8 mouse cellular contexts compared by ENCODE assay signal in the genomic region with DNA sequence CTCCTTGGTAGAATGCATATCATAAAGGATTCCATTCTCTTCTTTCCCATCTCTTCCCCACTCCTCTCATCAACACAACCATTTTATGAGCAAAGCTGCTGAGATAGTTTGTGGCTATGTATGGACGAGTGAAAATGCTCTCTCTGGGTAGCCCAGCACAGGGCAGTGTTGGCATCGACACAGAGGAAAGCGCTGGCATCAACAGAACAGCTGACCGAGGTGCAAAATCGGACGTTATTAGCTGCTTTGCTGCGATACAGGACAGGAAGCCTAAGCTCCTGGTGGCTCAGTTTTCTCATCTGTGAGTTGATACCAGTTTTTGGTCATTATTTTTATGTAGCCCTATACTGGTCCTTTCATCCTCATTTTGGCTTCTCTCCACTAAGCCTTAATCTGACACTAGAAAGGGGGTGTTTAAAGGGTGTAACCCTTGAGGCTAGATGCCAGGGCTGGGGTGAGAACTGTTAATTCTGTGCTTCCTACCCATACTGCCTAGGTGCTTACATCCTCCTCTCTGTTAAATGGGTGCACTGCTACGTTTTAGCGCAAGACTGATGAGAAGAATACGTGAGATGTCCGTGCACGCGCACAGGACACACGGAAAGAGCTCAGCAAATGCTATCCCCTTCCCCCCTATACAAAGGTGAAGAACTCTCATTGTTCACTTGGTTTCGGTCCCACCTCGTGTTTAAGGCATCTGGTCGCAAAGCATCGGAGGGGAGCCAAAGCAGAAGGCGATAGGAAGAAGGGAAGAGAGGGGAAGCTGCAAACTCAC. TPM values are rescaled to one million over a fixed set of nuclear protein-coding genes. Genes with fewer than 3 reads are reported as not detected.
DNase-seq lines count a peak whose midpoint lies in the region; ATAC-seq and TF ChIP-seq lines count a peak whose summit lies in the region.

No protein-coding gene starts in this region.

- no peaks in the 10 kb centered on the region for H3K27me3 ChIP-seq in liver, adult 2 months (ENCODE audit: control insufficient read depth, insufficient read depth, low read length)
- H3K27me3 ChIP-seq in forebrain, postnatal 0 days (ENCODE audit: insufficient read depth, low read length) = no peaks in the 10 kb centered on the region
- peaks cover 20% of the 10 kb centered on the region for H3K27me3 ChIP-seq in liver, postnatal 0 days (ENCODE audit: insufficient read depth, low read length)

- peak overlapping the region; percentile 33; the same call in 1 of the 2 replicates for H3K4me3 ChIP-seq in liver, adult 2 months (ENCODE audit: insufficient read depth, low read depth, low read length)
- H3K4me3 ChIP-seq in forebrain, postnatal 0 days (ENCODE audit: low read depth, low read length) = peak overlapping the region; percentile 53
- peak overlapping the region; percentile 26 for H3K4me3 ChIP-seq in liver, postnatal 0 days (ENCODE audit: low read depth, low read length)

- no peak for TF ChIP-seq POLR2A in liver, adult 2 months (IDR thresholded peaks at IDR 0.05; ENCODE audit: extremely low read depth, insufficient read depth, low read length)

- DNase-seq in liver, adult 2 months (ENCODE audit: extremely low read depth, low read depth, low spot score) = no peak
- no peak for DNase-seq in liver
- DNase-seq in cerebellum, adult 8-10 months = peak; percentile 37
- no peak for DNase-seq in forebrain, postnatal 0 days
- DNase-seq in liver, postnatal 0 days = no peak
- DNase-seq in adrenal gland, postnatal 4 days (ENCODE audit: low spot score in 2 of 2) = no peak
- no peak for DNase-seq in yolk sac, embryonic 10.5 days (ENCODE audit: low spot score)
- no peak for DNase-seq in right cerebral cortex, postnatal 36 days (ENCODE audit: low spot score in 2 of 2)

- TF ChIP-seq CTCF in liver, adult 2 months (IDR thresholded peaks at IDR 0.05; ENCODE audit: low read depth, low read length) = no peak
- TF ChIP-seq CTCF in forebrain, postnatal 0 days (IDR thresholded peaks at IDR 0.05; ENCODE audit: low read depth) = no peak
- TF ChIP-seq CTCF in liver, postnatal 0 days (IDR thresholded peaks at IDR 0.05; ENCODE audit: low read depth) = no peak

- no peak overlapping the region for H3K9ac ChIP-seq in liver, adult 2 months (ENCODE audit: low read depth, low read length)
- peak overlapping the region; percentile 68 for H3K9ac ChIP-seq in forebrain, postnatal 0 days
- H3K9ac ChIP-seq in liver, postnatal 0 days (replicated peaks) = no peak overlapping the region

- no peaks in the 10 kb centered on the region for H3K9me3 ChIP-seq in forebrain, postnatal 0 days (ENCODE audit: low read length)
- H3K9me3 ChIP-seq in liver, postnatal 0 days (ENCODE audit: low read length) = no peaks in the 10 kb centered on the region

- no peaks in the 10 kb centered on the region for H3K36me3 ChIP-seq in liver, adult 2 months (ENCODE audit: control insufficient read depth, insufficient read depth, low read length)
- H3K36me3 ChIP-seq in forebrain, postnatal 0 days (ENCODE audit: insufficient read depth) = no peaks in the 10 kb centered on the region
- H3K36me3 ChIP-seq in liver, postnatal 0 days (replicated peaks; ENCODE audit: insufficient read depth, low read length) = no peaks in the 10 kb centered on the region

- H3K4me1 ChIP-seq in liver, adult 2 months (ENCODE audit: control insufficient read depth, insufficient read depth, low read length) = no peaks in the 10 kb centered on the region
- H3K4me1 ChIP-seq in forebrain, postnatal 0 days (ENCODE audit: insufficient read depth) = no peaks in the 10 kb centered on the region
- H3K4me1 ChIP-seq in liver, postnatal 0 days (ENCODE audit: insufficient read depth) = no peaks in the 10 kb centered on the region

- peak overlapping the region; percentile 53 for H3K4me2 ChIP-seq in forebrain, postnatal 0 days (ENCODE audit: low read depth)
- peak overlapping the region; percentile 47 for H3K4me2 ChIP-seq in liver, postnatal 0 days (ENCODE audit: low read depth, low read length)

- no peak for TF ChIP-seq EP300 in liver, postnatal 0 days (IDR thresholded peaks at IDR 0.05; ENCODE audit: low read depth)

- ATAC-seq in forebrain, postnatal 0 days = peak; percentile 50
- no peak for ATAC-seq in liver, postnatal 0 days

- 14% methylated on average over 19 of the region's 19 CpGs for WGBS in liver, adult 2 months
- WGBS in forebrain, postnatal 0 days = 25% methylated on average over 19 of the region's 19 CpGs
- WGBS in liver, postnatal 0 days (ENCODE audit: insufficient replicate concordance) = 28% methylated on average over 19 of the region's 19 CpGs

- no peaks in the 10 kb centered on the region for H3K79me2 ChIP-seq in liver, adult 2 months (ENCODE audit: control insufficient read depth, insufficient read depth, low read length)

- H3K27ac ChIP-seq in liver, adult 2 months (replicated peaks; ENCODE audit: insufficient read depth, low read depth, low read length) = no peak overlapping the region
- H3K27ac ChIP-seq in forebrain, postnatal 0 days (ENCODE audit: low read depth, low read length) = peak overlapping the region; percentile 94
- H3K27ac ChIP-seq in liver, postnatal 0 days (ENCODE audit: low read depth) = no peak overlapping the region

RNA-seq across cellular contexts. Expression of gene Zcchc18, which starts 0.6 kb away (rescaled TPM):
- total RNA-seq in liver, adult 2 months (2014; rRNA removed) = 0.20 TPM in 1 of 2 replicates, not detected in the other
- polyA plus RNA-seq in liver, adult 2 months (2012; rRNA removed) = 0.04 TPM in 1 of 2 replicates, not detected in the other
- 197 and 225 TPM in 2 replicates for total RNA-seq in forebrain, postnatal 0 days (2014; rRNA removed)
- 361 and 445 TPM in 2 replicates for polyA plus RNA-seq in forebrain, postnatal 0 days (2015; fragmentation: Nextera tagmentation; extraction: Ambion mirVana)
- 0.21 and 0.25 TPM in 2 replicates for polyA plus RNA-seq in liver, postnatal 0 days (2015; fragmentation: Nextera tagmentation; extraction: Ambion mirVana)
- total RNA-seq in adrenal gland, postnatal 4 days (2021) = 10 to 100 TPM; 17.9 to 20.8 TPM

RNA-seq across cellular contexts. Expression of gene Tmsb15b1, which starts 15.7 kb away (rescaled TPM):
- total RNA-seq in liver, adult 2 months (2014; rRNA removed) = 1.5 and 1.9 TPM in 2 replicates
- polyA plus RNA-seq in liver, adult 2 months (2012; rRNA removed) = 0.43 and 0.68 TPM in 2 replicates
- total RNA-seq in forebrain, postnatal 0 days (2014; rRNA removed) = 45.7 and 50.2 TPM in 2 replicates
- 66.3 and 83.7 TPM in 2 replicates for polyA plus RNA-seq in forebrain, postnatal 0 days (2015; fragmentation: Nextera tagmentation; extraction: Ambion mirVana)
- 8.7 and 9.1 TPM in 2 replicates for polyA plus RNA-seq in liver, postnatal 0 days (2015; fragmentation: Nextera tagmentation; extraction: Ambion mirVana)
- total RNA-seq in adrenal gland, postnatal 4 days (2021) = 1 to 10 TPM; 5.1 to 9.4 TPM

RNA-seq across cellular contexts. Expression of gene Tmsb15l, which starts 15.7 kb away (rescaled TPM):
- total RNA-seq in liver, adult 2 months (2014; rRNA removed) = 1.3 and 2.2 TPM in 2 replicates
- 0.12 and 0.21 TPM in 2 replicates for polyA plus RNA-seq in liver, adult 2 months (2012; rRNA removed)
- total RNA-seq in forebrain, postnatal 0 days (2014; rRNA removed) = 9.7 and 11.5 TPM in 2 replicates
- 8.7 and 12.7 TPM in 2 replicates for polyA plus RNA-seq in forebrain, postnatal 0 days (2015; fragmentation: Nextera tagmentation; extraction: Ambion mirVana)
- 0.45 and 1.3 TPM in 2 replicates for polyA plus RNA-seq in liver, postnatal 0 days (2015; fragmentation: Nextera tagmentation; extraction: Ambion mirVana)
- 1 to 10 TPM in 1 of 2 experiments, under 1 TPM in 1; 0.54 to 1.1 TPM for total RNA-seq in adrenal gland, postnatal 4 days (2021)

RNA-seq across cellular contexts. Expression of gene Tmsb15b2, which starts 17.1 kb away (rescaled TPM):
- total RNA-seq in liver, adult 2 months (2014; rRNA removed) = 1.4 TPM in 1 of 2 replicates, not detected in the other
- 0.51 TPM in 1 of 2 replicates, not detected in the other for polyA plus RNA-seq in liver, adult 2 months (2012; rRNA removed)
- 51.5 and 52.3 TPM in 2 replicates for total RNA-seq in forebrain, postnatal 0 days (2014; rRNA removed)
- polyA plus RNA-seq in forebrain, postnatal 0 days (2015; fragmentation: Nextera tagmentation; extraction: Ambion mirVana) = 107 and 157 TPM in 2 replicates
- 12.9 and 16.1 TPM in 2 replicates for polyA plus RNA-seq in liver, postnatal 0 days (2015; fragmentation: Nextera tagmentation; extraction: Ambion mirVana)
- total RNA-seq in adrenal gland, postnatal 4 days (2021) = 10 to 100 TPM; 25.1 to 35.1 TPM

RNA-seq across cellular contexts. Expression of gene Slc25a53, which starts 45.7 kb away (rescaled TPM):
- total RNA-seq in liver, adult 2 months (2014; rRNA removed) = 1.5 and 1.6 TPM in 2 replicates
- polyA plus RNA-seq in liver, adult 2 months (2012; rRNA removed) = 0.81 and 0.92 TPM in 2 replicates
- 18.7 and 48.5 TPM in 2 replicates for total RNA-seq in forebrain, postnatal 0 days (2014; rRNA removed)
- polyA plus RNA-seq in forebrain, postnatal 0 days (2015; fragmentation: Nextera tagmentation; extraction: Ambion mirVana) = 10.7 and 12.3 TPM in 2 replicates
- 2.0 and 2.5 TPM in 2 replicates for polyA plus RNA-seq in liver, postnatal 0 days (2015; fragmentation: Nextera tagmentation; extraction: Ambion mirVana)
- 10 to 100 TPM; 11.6 to 23.3 TPM for total RNA-seq in adrenal gland, postnatal 4 days (2021)

Comparison
In these comparisons a context has a peak if more than half of its experiments do, and no peak if none do; other contexts are left out.
1. RNA of gene Zcchc18, which starts 0.6 kb away (total RNA-seq): 197 to 225 TPM in forebrain, postnatal 0 days and 17.9 to 20.8 TPM in adrenal gland, postnatal 4 days; 0.20 TPM in liver, adult 2 months; every median in the first group is over 10 times any median in the second.
2. Peak in every context shown above with its lines, with median percentiles within 50 percentile points of each other: H3K4me3 ChIP-seq.